Mouse (Mus musculus) cortical plate, adult 2 months (tissue): ENCODE results near the gene Fhad1.

ENCODE experiments used
- CTCF ChIP-seq: fragments of 200-500 bp; IDR thresholded peaks from 2 replicates; pipeline ENCODE4 v1.5.1; 2011; ENCODE audit warnings: mild to moderate bottlenecking, control low read depth, low read length; ENCODE audit not compliant: insufficient read depth; ENCODE audit errors: extremely low read depth
- POLR2A ChIP-seq: fragments of 200-500 bp; IDR thresholded peaks from 2 replicates; pipeline ENCODE4 v1.6.1; 2011; ENCODE audit warnings: mild to moderate bottlenecking, low read length, control low read depth; ENCODE audit not compliant: insufficient read depth; ENCODE audit errors: extremely low read depth

DNA sequence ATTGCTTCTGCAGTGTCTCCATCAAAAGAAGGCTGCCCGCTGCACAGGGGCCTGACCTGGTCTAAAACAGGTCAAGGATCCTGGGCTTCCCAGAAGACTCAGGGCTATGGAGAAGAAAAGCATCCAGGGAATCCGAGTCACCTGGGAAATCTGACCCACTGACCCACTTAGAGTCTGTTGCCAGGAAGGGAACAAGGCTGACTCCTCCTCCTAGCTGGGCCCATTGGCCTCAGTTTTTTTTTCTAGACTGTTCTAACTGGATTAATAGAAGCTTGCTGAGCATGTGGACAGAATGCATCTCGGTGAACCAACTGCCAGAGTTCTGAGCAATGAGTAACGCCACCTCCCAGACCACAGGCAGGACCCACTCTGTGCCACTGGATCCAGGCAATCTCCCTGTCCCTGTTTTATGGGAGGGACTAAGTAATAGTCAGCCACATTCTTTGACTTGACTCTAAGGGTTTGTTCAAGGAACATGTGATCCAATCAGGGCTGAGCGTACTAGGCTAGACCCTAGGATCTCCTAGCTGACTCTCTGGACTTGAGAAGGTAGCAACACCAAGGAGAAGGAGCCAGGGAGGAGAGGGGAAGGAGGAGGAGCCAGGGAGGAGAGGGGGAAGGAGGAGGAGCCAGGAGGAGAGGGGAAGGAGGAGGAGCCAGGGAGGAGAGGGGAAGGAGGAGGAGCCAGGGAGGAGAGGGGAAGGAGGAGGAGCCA lies 21.4 kb downstream of the Fhad1 start:
- TF ChIP-seq POLR2A (no peak), CTCF (no peak)
